Mouse (Mus musculus): ENCODE data around the gene Cep57. TPM values are rescaled to one million over a fixed set of nuclear protein-coding genes. Genes with fewer than 3 reads are reported as not detected.
"Not testable (repeated sequence)": the region's sequence is repeated elsewhere in the genome, so short reads cannot be mapped to it uniquely, and the experiment has no call there.

Cep57 gene
- polyA plus RNA-seq, 1 experiment from 2014 or later: 45.7 TPM

DNA sequence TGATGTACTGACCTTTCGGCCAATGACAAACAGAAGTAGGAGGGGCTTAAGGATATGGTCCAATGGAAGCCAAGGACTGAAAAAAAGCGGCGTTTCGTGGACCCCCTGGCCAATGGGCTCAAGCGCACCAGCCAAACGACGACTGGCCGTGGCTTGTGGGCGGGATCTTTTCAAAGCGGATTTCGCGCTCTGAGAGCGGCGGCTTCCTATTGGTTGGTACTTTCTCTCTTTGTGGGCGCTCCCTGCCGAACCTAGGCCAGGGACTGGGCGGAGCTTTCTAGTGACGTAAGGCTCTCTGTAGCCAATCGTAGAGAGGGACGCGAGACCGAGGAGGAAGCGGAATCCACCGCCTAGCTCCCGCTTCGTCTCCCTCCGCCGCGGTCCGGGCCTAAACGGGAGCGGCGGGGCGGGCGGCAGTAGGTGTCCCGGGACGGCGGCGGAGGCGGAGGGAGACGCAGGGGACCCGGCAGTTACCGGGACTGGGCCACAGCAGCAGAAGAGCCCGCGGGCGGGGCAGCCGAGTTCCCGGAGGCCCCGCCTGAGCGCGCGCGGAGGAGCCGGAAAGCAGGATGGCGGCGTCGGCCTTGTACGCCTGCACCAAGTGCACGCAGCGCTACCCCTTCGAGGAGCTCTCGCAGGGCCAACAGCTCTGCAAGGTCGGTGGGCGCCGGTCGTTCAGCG is 639 bp upstream of the Cep57 start, which contains the start of gene Fam76b:
Gene Fam76b (plus strand): TSS at position 311 of the 681 bp plus-strand sequence.
- H3K9me3 ChIP-seq: no peaks in the 10 kb centered on the region
- peaks cover 46% of the 10 kb centered on the region for H3K36me3 ChIP-seq
- peak; percentile 100 for DNase-seq (ENCODE audit: low spot score)
- H3K27me3 ChIP-seq (ENCODE audit: insufficient read depth, poor library complexity, severe bottlenecking): no peaks in the 10 kb centered on the region
- H3K4me1 ChIP-seq (replicated peaks): peaks cover 28% of the 10 kb centered on the region
- peak within 1 kb of the TSS; percentile 96 for H3K4me3 ChIP-seq
- under 1% methylated on average over 67 of the region's 67 CpGs for WGBS
- peak within 1 kb of the TSS; percentile 99 for H3K27ac ChIP-seq

DNA sequence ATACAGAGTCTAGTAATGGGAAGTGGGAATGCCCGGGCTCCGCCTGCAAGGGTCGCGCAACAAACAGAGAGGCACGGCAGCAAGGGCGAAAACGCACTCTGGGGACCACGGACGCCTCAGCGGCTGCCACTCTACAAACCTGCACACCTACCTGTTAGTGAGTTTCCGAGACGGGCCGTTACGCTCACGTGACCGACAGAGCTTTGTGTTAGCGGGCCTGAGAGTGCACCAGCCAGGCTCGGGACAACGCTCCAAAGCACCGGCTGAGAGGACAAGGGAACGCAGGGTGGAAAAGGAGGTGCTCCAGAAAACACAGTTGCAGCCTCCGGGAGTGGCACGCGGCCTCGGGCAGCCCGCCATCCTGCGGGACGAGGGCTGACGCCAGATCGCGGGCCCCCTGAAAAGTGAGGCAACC is 509 bp downstream of the Cep57 start:
- H3K4me1 ChIP-seq (replicated peaks): peaks cover 28% of the 10 kb centered on the region
- H3K9me3 ChIP-seq: no peaks in the 10 kb centered on the region
- H3K4me3 ChIP-seq: peak overlapping the region; percentile 96
- H3K27ac ChIP-seq: peak overlapping the region; percentile 99
- under 1% methylated on average over 31 of the region's 31 CpGs for WGBS
- peak; percentile 77 for DNase-seq (ENCODE audit: low spot score)
- peaks cover 45% of the 10 kb centered on the region for H3K36me3 ChIP-seq
- H3K27me3 ChIP-seq (ENCODE audit: insufficient read depth, poor library complexity, severe bottlenecking): no peaks in the 10 kb centered on the region

DNA sequence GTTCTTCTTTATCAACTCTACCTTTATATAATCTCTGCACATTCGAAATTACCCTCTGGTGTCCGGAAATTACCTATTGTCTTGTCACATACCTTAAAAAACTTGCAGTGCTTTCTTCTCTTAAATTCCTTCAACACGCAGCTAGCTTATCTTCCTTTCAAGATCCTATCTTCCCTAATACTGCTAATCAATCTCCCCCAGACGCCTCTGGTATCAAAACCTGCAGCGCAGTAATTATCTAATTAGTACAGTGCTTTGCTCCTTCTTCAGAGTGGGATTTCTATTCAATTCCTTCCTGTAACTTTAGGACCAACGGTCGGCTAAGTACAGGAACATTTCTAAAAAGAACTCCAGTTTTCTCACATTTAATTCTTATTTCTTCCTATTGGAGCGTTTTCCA is 1.0 kb downstream of the Cep57 start:
- Histone ChIP-seq H3K4me3 (peak overlapping the region; percentile 96), H3K27me3 (ENCODE audit: insufficient read depth, poor library complexity, severe bottlenecking) (no peaks in the 10 kb centered on the region), H3K4me1 (replicated peaks) (peaks cover 28% of the 10 kb centered on the region), H3K27ac (peak overlapping the region; percentile 99), H3K9me3 (no peaks in the 10 kb centered on the region), H3K36me3 (peaks cover 45% of the 10 kb centered on the region)
- 13% methylated on average over 8 of the region's 8 CpGs for WGBS
- no peak for DNase-seq (ENCODE audit: low spot score)

DNA sequence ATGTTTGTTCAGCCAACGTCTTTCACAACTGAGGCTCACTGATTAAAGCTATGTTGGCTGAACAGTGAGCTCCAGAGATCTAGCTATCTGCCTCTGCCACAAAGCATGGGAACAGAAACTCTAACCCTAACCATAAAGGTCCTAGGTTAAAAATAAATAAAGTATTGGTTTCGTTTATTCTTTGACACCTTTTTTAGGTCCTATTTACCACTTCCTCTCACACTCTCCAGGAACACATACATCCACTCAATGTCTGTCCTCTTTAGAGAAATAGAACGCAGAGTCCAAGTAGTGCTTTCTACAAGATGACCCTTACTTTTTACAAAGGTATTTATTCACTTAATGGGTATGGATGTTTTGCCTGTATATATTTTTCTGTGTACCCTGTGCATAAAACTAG is 6.1 kb downstream of the Cep57 start:
- Histone ChIP-seq H3K27ac (no peak overlapping the region), H3K36me3 (peaks cover 85% of the 10 kb centered on the region), H3K27me3 (ENCODE audit: insufficient read depth, poor library complexity, severe bottlenecking) (no peaks in the 10 kb centered on the region), H3K4me1 (replicated peaks) (peaks cover 20% of the 10 kb centered on the region), H3K9me3 (no peaks in the 10 kb centered on the region), H3K4me3 (no peak overlapping the region)
- 95% methylated on average over 3 of the region's 3 CpGs for WGBS
- DNase-seq (ENCODE audit: low spot score): no peak

DNA sequence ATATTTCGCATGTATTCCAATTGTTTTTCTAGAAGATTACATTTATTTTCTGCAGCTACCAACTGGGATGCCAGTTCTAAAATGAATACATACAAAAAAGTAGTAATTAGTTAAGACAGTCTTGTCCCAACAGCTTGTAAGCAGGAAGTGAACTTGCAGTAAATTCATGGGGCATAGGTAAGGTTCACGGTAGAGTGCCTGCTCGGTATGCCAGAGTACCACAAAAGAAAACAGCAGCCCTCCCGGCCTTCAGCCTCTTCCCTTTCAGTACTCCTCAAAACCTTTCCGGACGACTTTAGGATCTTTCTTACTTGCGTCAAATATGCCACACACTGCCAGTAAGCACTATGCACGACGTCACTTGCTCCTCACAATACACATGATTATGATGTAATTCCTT is 8.5 kb downstream of the Cep57 start:
- Histone ChIP-seq H3K27ac (no peak overlapping the region), H3K36me3 (peaks cover 98% of the 10 kb centered on the region), H3K9me3 (no peaks in the 10 kb centered on the region), H3K4me3 (no peak overlapping the region), H3K27me3 (ENCODE audit: insufficient read depth, poor library complexity, severe bottlenecking) (no peaks in the 10 kb centered on the region), H3K4me1 (replicated peaks) (no peaks in the 10 kb centered on the region)
- 88% methylated on average over 9 of the region's 9 CpGs for WGBS
- DNase-seq (ENCODE audit: low spot score): no peak

DNA sequence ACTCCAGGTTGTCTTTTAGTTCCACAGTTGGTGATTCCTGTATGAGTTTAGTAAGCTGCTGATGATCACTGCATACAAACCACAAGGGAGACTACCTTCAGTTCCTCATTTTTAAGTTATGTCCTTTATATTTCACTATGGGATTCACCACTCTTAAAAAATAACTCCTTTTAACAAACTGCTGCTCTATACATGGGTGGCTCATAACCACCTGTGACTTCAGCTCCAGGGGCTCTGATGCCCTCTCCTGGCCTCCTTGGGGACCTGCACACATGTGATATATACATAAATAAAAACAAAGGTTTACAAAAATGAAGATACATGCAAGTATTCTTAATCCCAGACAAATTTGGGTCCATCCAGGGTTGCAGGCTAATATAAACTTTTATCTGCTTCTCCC is 17.0 kb downstream of the Cep57 start:
- Histone ChIP-seq H3K4me3 (no peak overlapping the region), H3K36me3 (peaks cover 94% of the 10 kb centered on the region), H3K27ac (no peak overlapping the region), H3K4me1 (replicated peaks) (no peaks in the 10 kb centered on the region), H3K9me3 (no peaks in the 10 kb centered on the region), H3K27me3 (ENCODE audit: insufficient read depth, poor library complexity, severe bottlenecking) (no peaks in the 10 kb centered on the region)
- DNase-seq (ENCODE audit: low spot score): no peak

DNA sequence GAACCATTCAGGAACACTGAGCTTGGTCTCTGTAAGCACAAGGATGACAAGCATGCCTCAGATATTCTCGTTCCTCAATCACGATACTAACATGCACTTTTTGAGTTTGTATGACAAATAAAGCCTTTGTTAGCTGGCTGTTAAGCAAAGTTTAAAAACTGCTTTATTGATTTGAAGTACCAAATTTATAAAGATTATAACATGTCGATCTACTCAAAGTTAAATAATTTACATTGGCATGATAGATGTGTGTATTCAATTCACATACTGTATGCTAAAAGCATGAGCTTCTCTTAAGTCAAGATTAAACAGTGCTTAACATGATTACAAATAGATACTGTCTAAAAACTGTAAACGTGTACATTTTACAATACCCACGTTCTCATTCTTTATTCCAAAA is 19.2 kb downstream of the Cep57 start:
- no peaks in the 10 kb centered on the region for H3K9me3 ChIP-seq
- no peaks in the 10 kb centered on the region for H3K4me1 ChIP-seq (replicated peaks)
- 95% methylated on average over 5 of the region's 5 CpGs for WGBS
- no peaks in the 10 kb centered on the region for H3K27me3 ChIP-seq (ENCODE audit: insufficient read depth, poor library complexity, severe bottlenecking)
- H3K36me3 ChIP-seq: peaks cover 94% of the 10 kb centered on the region
- DNase-seq (ENCODE audit: low spot score): no peak
- H3K27ac ChIP-seq: no peak overlapping the region
- no peak overlapping the region for H3K4me3 ChIP-seq

DNA sequence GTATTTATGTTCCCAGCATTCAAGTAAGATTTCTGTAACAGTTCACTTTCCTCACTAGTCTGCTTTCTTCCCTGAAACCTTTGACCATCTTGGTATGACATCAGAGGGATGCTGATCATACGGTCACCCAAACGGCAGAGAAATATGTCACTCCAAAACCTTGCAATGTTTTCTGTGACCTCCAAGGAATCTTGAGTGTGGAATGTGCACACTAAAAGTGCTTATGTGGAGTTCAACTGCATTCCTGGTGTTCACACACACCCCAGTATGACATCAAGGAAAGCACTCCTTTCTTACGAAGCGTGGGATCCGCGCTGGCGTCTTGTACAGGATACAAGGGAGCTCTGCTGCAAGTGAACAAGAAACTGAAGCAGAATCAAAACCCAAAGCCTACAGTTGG is 20.1 kb downstream of the Cep57 start:
- no peak for DNase-seq (ENCODE audit: low spot score)
- Histone ChIP-seq H3K27me3 (ENCODE audit: insufficient read depth, poor library complexity, severe bottlenecking) (no peaks in the 10 kb centered on the region), H3K4me1 (replicated peaks) (no peaks in the 10 kb centered on the region), H3K9me3 (no peaks in the 10 kb centered on the region), H3K4me3 (no peak overlapping the region), H3K36me3 (peaks cover 94% of the 10 kb centered on the region), H3K27ac (no peak overlapping the region)
- WGBS: 94% methylated on average over 7 of the region's 7 CpGs

DNA sequence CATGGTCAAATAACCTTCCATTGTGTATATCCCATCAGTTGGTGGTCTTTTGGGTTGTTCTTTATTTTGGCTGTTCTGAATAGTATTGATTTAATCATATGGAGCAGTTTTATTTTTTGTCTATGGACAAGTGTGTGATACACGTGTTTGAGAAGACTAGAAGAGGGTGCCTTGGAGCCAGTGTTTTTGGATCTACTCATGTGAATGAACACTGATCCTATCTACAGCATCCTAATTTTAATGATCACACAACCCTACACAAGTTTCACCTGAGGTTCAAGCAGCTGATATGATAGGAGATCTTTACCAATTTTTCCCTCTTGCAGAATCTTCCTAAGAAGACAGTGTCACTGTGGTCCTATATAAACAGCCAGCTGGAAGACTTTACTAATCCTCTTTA is 22.4 kb downstream of the Cep57 start:
- Histone ChIP-seq H3K27me3 (ENCODE audit: insufficient read depth, poor library complexity, severe bottlenecking) (no peaks in the 10 kb centered on the region), H3K4me1 (replicated peaks) (no peaks in the 10 kb centered on the region), H3K36me3 (peaks cover 92% of the 10 kb centered on the region), H3K27ac (no peak overlapping the region), H3K4me3 (no peak overlapping the region), H3K9me3 (no peaks in the 10 kb centered on the region)
- WGBS: 83% methylated on average over 1 of the region's 1 CpGs
- DNase-seq (ENCODE audit: low spot score): no peak

DNA sequence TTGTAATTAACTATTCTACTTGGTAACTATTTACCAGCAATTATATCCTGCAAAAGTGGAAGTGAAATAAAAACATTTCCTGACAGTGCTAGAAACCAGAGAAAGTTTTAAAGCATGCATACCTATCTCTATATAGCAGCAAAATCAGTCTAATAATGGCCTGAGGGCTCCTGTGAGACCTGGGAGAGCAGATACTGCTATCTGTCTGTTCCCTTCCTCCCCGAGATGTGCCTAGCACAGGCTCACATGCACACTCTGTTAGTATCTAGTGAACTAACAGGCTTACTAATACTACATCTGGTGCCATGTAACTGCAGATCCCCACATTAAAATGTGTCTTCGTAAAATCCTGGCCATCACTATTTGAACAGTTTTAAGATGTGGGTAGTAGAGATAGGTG is 32.2 kb downstream of the Cep57 start:
- DNase-seq (ENCODE audit: low spot score): no peak
- no peaks in the 10 kb centered on the region for H3K9me3 ChIP-seq
- no peak overlapping the region for H3K27ac ChIP-seq
- H3K36me3 ChIP-seq: peaks cover 81% of the 10 kb centered on the region
- no peak overlapping the region for H3K4me3 ChIP-seq
- no peaks in the 10 kb centered on the region for H3K4me1 ChIP-seq (replicated peaks)
- WGBS: 94% methylated on average over 2 of the region's 2 CpGs
- no peaks in the 10 kb centered on the region for H3K27me3 ChIP-seq (ENCODE audit: insufficient read depth, poor library complexity, severe bottlenecking)

DNA sequence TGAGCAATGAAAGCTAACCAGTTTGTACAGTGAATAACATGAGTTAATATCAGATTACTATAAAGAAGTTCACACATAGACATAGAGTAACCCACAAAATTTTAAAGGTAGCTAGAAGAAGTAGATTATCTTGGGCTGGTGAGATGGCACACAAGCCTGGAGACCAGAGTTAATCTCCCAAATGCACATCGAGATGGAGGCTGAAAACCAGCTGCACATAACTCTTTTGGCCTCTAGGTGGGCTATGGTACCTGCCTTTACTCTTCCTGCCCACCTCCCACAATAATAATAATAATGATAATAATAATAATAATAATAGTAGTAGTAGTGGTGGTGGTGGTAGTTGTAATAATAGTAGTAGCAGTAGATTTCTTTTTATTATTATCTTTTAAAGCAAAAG is 32.6 kb downstream of the Cep57 start:
- H3K36me3 ChIP-seq: peaks cover 81% of the 10 kb centered on the region
- H3K27me3 ChIP-seq (ENCODE audit: insufficient read depth, poor library complexity, severe bottlenecking): no peaks in the 10 kb centered on the region
- DNase-seq (ENCODE audit: low spot score): no peak
- H3K4me3 ChIP-seq: no peak overlapping the region
- H3K4me1 ChIP-seq (replicated peaks): no peaks in the 10 kb centered on the region
- H3K9me3 ChIP-seq: no peaks in the 10 kb centered on the region
- no peak overlapping the region for H3K27ac ChIP-seq
- WGBS: 74% methylated on average over 1 of the region's 1 CpGs

DNA sequence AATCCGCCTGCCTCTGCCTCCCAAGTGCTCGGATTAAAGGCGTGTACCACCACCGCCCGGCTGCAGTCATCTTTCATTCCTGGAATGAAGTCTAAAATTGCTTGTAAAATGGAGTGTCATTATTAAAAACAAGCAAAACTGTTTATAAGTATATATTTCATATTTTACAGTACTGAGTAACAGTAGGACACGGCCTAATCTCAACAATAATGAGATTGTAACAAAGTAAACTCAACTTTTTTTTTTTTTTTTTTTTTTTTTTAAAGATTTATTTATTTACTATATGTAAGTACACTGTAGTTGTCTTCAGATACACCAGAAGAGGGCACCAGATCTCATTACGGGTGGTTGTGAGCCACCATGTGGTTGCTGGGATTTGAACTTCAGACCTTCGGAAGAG is 36.0 kb downstream of the Cep57 start:
- H3K27me3 ChIP-seq (ENCODE audit: insufficient read depth, poor library complexity, severe bottlenecking); DNase-seq (ENCODE audit: low spot score); H3K4me3 ChIP-seq; H3K4me1 ChIP-seq (replicated peaks); H3K9me3 ChIP-seq; H3K27ac ChIP-seq: not testable (repeated sequence)
- WGBS: 98% methylated on average over 8 of the region's 8 CpGs
- peaks cover 85% of the 10 kb centered on the region for H3K36me3 ChIP-seq

DNA sequence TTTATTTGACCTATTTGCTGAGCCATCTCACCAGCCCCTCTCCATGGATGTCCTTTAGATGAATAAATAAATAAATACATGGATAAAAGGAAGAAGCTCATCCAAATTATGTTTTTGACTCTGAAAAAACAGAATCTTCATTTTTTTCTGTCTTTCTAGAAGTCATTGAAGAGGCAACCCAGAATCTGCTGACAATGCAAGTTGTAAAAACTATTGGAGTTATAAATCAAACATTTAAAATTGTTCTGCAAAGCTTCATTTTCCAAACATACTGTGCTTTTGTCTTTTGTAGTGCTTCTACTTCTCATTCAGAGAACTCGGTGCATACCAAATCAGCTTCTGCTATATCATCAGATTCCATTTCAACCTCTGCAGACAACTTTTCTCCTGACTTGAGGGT is 44.9 kb downstream of the Cep57 start:
- DNase-seq (ENCODE audit: low spot score): no peak
- H3K27ac ChIP-seq: no peak overlapping the region
- no peaks in the 10 kb centered on the region for H3K27me3 ChIP-seq (ENCODE audit: insufficient read depth, poor library complexity, severe bottlenecking)
- no peak overlapping the region for H3K4me3 ChIP-seq
- H3K4me1 ChIP-seq (replicated peaks): no peaks in the 10 kb centered on the region
- peaks cover 47% of the 10 kb centered on the region for H3K36me3 ChIP-seq
- H3K9me3 ChIP-seq: 0 out of 2 replicates have a peak, but pooled peaks cover 5% of the 10 kb centered on the region
- whole genome bisulfite sequencing: 92% methylated on average over 1 of the region's 1 CpGs

DNA sequence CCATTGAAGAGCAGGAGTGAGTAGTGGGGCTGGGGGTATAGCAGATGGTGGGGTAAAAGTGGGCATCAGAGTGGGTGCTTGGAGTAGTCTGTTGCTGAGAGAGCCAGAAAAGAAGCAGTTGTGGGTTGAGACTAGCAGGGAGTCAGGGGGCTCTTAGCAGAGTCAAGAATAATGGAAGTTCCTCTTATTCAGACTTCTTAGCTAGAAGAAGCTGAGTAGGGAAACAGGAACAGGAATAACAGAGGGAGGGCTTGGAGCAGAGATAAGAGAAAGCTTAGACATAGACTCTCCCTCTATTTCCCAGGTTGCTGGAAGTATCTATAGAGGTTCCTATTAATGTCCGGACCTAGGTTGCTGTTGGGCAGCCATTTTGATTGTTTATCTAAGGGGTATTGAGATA is 52.2 kb downstream of the Cep57 start:
- Histone ChIP-seq H3K36me3 (peaks cover 4% of the 10 kb centered on the region; the same call in 1 of the 2 replicates), H3K4me3 (no peak overlapping the region), H3K4me1 (replicated peaks) (no peaks in the 10 kb centered on the region), H3K9me3 (no peaks in the 10 kb centered on the region), H3K27ac (no peak overlapping the region), H3K27me3 (ENCODE audit: insufficient read depth, poor library complexity, severe bottlenecking) (no peaks in the 10 kb centered on the region)
- WGBS: 100% methylated on average over 1 of the region's 1 CpGs
- DNase-seq (ENCODE audit: low spot score): no peak

Measured in hindbrain, embryonic 10.5 days (tissue).